Mouse (Mus musculus) hindbrain, embryonic 12.5 days (tissue): ENCODE data around the gene Arfgef2. TPM values are rescaled to one million over a fixed set of nuclear protein-coding genes. Genes with fewer than 3 reads are reported as not detected.
A peak's percentile ranks its signal among the peaks of the same experiment; 100 is the strongest.

Experiments
- ATAC-seq: fragments of 200-750 bp; cut with Nextera tagmentation; 2 replicates; pipeline ENCODE4 v1.8.0; 2017; ENCODE audit warnings: moderate TSS enrichment; ENCODE audit not compliant: low FRiP score
- H3K27ac ChIP-seq: fragments of 300-500 bp; sonication (generic); 2 replicates; pipeline ENCODE4 v1.5.1; 2016; ENCODE audit warnings: mild to moderate bottlenecking
- H3K27me3 ChIP-seq: fragments of 300-500 bp; sonication (generic); 2 replicates; pipeline ENCODE4 v1.6.1; 2016; ENCODE audit warnings: mild to moderate bottlenecking
- H3K36me3 ChIP-seq: fragments of 300-500 bp; sonication (generic); 2 replicates; pipeline ENCODE4 v1.6.1; 2016; ENCODE audit warnings: mild to moderate bottlenecking
- H3K4me1 ChIP-seq: fragments of 300-500 bp; sonication (generic); 2 replicates; pipeline ENCODE4 v1.6.1; 2016
- H3K4me2 ChIP-seq: fragments of 300-500 bp; sonication (generic); replicated peaks from 2 replicates; pipeline ENCODE4 v1.6.1; 2016; ENCODE audit warnings: mild to moderate bottlenecking
- H3K4me3 ChIP-seq: fragments of 300-500 bp; sonication (generic); 2 replicates; pipeline ENCODE4 v1.5.1; 2016; ENCODE audit warnings: mild to moderate bottlenecking
- H3K9ac ChIP-seq: fragments of 300-500 bp; sonication (generic); 2 replicates; pipeline ENCODE4 v1.6.1; 2016; ENCODE audit warnings: mild to moderate bottlenecking, moderate library complexity
- H3K9me3 ChIP-seq: fragments of 300-500 bp; sonication (generic); replicated peaks from 2 replicates; pipeline ENCODE4 v1.6.1; 2016; ENCODE audit warnings: mild to moderate bottlenecking
- WGBS: fragments of 180-500 bp; shearing (Covaris S2); methylation state at CpG from one replicate; pipeline ENCODE4 v1.1.7; 2016; 5-methylcytosine and 5-hydroxymethylcytosine counted together
- polyA plus RNA-seq: library from polyadenylated mRNA; unstranded; fragments of >200 nt; fragmentation: Nextera tagmentation; extraction: Ambion mirVana; gene quantifications from 2 replicates; pipeline ENCODE4 v1.2.1, GENCODE M21; 2016

The Arfgef2 gene
- polyA plus RNA-seq, 1 experiment from 2014 or later: 6.4 TPM

DNA sequence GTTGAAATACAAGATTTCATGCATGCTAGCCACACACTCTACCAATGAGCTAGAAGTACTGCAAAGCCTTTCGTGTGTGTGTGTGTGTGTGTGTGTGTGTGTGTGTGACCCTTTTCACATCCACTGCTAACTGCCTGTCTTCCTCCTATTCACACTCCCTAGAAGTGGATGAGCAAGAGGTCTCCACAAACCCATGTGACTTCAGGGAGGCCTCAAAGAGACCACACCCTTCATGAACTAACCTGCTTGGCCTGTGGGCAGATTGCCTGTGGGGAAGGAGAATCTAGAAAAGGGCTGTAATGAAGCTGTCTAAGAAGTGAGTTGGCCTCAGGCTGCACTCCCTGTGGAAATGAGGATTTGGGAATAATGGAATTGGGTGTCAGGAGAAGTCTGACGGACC is 93.8 kb downstream of the Arfgef2 start:
- 76% methylated on average over 2 of the region's 2 CpGs for WGBS
- H3K4me2 ChIP-seq: no peak overlapping the region
- no peak for ATAC-seq

DNA sequence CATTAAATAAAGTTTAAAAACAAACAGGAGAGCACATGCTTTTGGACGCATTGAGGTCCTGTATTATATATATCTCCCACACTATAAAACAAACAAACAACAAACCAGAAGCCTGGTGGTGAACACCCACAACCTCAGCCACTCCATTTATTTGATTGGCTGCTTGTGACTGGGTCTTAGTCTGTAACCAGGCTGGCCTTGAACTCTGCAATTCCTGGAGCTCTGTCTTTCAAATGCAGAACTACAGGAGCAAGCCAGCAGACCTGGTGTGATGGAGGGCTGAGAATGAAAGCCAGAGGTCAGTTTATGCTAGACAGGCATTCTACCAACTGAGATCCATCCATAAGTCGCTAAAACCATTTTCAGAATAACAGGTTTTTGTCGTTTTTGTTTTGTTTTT is 94.4 kb downstream of the Arfgef2 start:
- H3K4me3 ChIP-seq: no peak overlapping the region
- 79% methylated on average over 3 of the region's 3 CpGs for WGBS
- H3K4me1 ChIP-seq: 0 out of 2 replicates have a peak, but pooled peaks cover 2% of the 10 kb centered on the region
- H3K4me2 ChIP-seq: no peak overlapping the region
- no peaks in the 10 kb centered on the region for H3K27me3 ChIP-seq
- no peak for ATAC-seq
- H3K36me3 ChIP-seq: peaks cover 5% of the 10 kb centered on the region; the same call in 1 of the 2 replicates
- no peak overlapping the region for H3K9ac ChIP-seq
- no peak overlapping the region for H3K27ac ChIP-seq
- no peaks in the 10 kb centered on the region for H3K9me3 ChIP-seq

More for the DNA sequence above, 93.8 kb downstream of the Arfgef2 start:
- H3K4me3 ChIP-seq: no peak overlapping the region
- H3K27me3 ChIP-seq: no peaks in the 10 kb centered on the region
- 0 out of 2 replicates have a peak, but pooled peaks cover 2% of the 10 kb centered on the region for H3K4me1 ChIP-seq
- no peaks in the 10 kb centered on the region for H3K9me3 ChIP-seq
- H3K9ac ChIP-seq: no peak overlapping the region
- no peak overlapping the region for H3K27ac ChIP-seq
- H3K36me3 ChIP-seq: peaks cover 9% of the 10 kb centered on the region

- 86% methylated on average over 8 of the region's 8 CpGs for WGBS
- H3K36me3 ChIP-seq: peaks cover under 1% of the 10 kb centered on the region; the same call in 1 of the 2 replicates
- H3K27ac ChIP-seq: no peak overlapping the region
- H3K4me3 ChIP-seq: no peak overlapping the region
- no peak overlapping the region for H3K4me2 ChIP-seq
- no peaks in the 10 kb centered on the region for H3K27me3 ChIP-seq
- 0 out of 2 replicates have a peak, but pooled peaks cover 2% of the 10 kb centered on the region for H3K4me1 ChIP-seq
- H3K9ac ChIP-seq: no peak overlapping the region
- H3K9me3 ChIP-seq: no peaks in the 10 kb centered on the region
- ATAC-seq: no peak
These were observed 95.6 kb downstream of the Arfgef2 start for GRCm38 (mm10) chr2:166900792-166901505.

DNA sequence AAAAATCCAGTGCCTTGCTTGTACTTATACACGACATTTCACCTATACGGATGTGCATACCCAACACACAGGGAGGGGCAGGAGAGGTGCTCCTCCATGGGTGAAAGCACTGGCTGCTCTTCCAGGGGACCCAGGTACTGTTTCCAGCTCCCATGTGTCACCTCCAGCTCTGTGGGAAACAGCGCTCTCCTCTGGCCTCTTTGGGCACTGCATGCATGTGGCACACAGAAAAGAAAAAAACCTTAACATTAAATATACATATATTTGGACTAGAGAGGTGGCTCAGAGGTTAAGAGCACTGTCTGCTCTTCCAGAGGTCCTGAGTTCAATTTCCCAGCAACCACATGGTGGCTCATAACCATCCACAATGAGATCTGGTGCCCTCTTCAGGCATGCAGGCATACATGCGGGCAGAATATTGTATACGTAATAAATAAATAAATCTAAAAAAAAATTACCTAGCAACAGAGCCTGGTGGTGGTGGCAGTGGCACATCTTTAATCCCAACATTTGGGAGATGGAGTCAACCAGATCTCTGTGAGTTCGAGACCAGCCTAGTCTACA is 98.4 kb downstream of the Arfgef2 start:
- Histone ChIP-seq H3K4me3 (no peak overlapping the region), H3K27me3 (no peaks in the 10 kb centered on the region), H3K4me1 (peaks cover 12% of the 10 kb centered on the region), H3K9me3 (no peaks in the 10 kb centered on the region), H3K36me3 (no peaks in the 10 kb centered on the region), H3K9ac (no peak overlapping the region), H3K4me2 (no peak overlapping the region), H3K27ac (no peak overlapping the region)
- ATAC-seq: no peak
- WGBS: 87% methylated on average over 6 of the region's 6 CpGs

DNA sequence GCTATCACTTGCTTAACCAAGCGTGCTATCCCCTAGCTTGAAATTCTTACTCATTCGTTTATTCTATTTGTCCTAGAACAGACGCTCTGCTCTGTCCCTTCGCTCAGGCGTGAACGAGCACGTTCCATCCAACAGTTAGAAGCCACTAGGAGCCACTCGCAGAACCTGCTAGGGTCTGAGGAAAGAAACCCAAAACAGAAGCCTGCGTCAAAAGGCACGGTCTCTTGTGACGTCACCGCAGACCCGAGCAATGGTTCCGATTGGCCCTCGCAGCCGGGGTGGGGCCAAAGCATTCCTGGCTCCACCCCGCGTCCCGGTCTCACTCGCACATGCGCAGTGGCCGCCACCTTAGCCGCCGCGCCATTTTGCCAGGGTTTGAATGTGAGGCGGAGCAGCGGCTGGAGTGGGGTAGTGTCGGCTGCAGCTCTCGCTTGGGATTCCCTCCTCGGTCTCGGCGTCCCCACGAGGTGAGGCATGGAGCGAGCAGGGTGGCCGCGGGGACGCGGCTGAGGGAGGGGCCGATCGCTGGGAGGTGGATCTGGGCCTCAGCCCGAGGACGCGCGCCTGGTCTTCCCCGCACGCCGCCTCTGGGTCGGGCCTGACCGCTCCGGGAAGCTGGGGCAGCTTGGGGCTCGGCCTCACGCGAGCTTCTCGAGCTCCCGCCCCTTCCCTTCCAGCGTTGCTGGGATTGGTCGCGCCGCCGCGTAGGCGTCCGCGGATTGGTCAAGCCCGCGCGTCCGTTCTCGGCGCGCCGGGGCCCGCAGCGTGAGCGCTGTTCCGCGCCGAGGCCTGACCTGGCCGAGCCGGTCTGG is 100.5 kb downstream of the Arfgef2 start, which contains the start of gene Cse1l:
Gene Cse1l (plus strand): TSS at position 330 of the 812 bp plus-strand sequence.
- peak; percentile 97 for ATAC-seq
- Histone ChIP-seq H3K4me2 (peak within 1 kb of the TSS; percentile 84), H3K9ac (peak within 1 kb of the TSS; percentile 85), H3K4me3 (peak within 1 kb of the TSS; percentile 90), H3K9me3 (no peaks in the 10 kb centered on the region), H3K4me1 (peaks cover 12% of the 10 kb centered on the region), H3K27ac (peak within 1 kb of the TSS; percentile 98), H3K27me3 (no peaks in the 10 kb centered on the region), H3K36me3 (0 out of 2 replicates have a peak, but pooled peaks cover 6% of the 10 kb centered on the region)
- under 1% methylated on average over 80 of the region's 80 CpGs for WGBS

DNA sequence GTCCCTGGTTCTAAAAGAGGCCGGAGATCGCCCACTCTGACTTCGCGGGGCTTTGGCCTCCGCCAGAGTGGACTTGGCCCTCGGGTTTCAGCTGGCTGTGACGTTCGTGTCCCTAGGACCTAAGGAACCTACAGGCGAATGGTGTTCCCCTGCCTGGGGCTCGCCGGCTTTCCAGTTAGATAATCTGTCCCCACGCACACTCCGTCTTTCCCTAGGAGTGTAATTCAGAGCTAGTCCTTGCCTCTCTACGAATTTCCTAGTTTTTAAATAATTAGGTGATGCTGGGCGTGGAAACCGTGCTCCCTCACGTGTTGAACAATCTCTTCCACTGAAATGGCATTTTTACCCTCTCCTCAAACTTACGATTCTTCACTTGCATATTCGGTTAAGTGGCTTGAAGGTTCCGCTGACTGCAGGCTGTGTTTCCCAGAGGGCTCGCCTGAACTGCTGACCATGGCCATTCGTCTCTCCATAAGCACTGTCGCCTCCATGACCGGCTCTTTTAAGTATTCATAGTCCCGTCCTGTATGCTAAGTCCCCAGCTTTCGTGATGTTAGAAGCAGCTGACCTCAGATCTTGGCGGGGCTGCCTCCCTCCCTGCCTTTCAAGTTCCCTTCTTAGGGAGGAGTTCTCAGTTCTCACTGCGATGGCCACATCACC is 101.3 kb downstream of the Arfgef2 start:
- ATAC-seq: no peak; the same call in 1 of the 2 replicates
- under 1% methylated on average over 28 of the region's 28 CpGs for WGBS
- no peaks in the 10 kb centered on the region for H3K27me3 ChIP-seq
- peak overlapping the region; percentile 84 for H3K4me2 ChIP-seq
- H3K36me3 ChIP-seq: 0 out of 2 replicates have a peak, but pooled peaks cover 6% of the 10 kb centered on the region
- H3K9me3 ChIP-seq: no peaks in the 10 kb centered on the region
- peaks cover 12% of the 10 kb centered on the region for H3K4me1 ChIP-seq
- peak overlapping the region; percentile 98 for H3K27ac ChIP-seq
- peak overlapping the region; percentile 85 for H3K9ac ChIP-seq
- peak overlapping the region; percentile 90 for H3K4me3 ChIP-seq

DNA sequence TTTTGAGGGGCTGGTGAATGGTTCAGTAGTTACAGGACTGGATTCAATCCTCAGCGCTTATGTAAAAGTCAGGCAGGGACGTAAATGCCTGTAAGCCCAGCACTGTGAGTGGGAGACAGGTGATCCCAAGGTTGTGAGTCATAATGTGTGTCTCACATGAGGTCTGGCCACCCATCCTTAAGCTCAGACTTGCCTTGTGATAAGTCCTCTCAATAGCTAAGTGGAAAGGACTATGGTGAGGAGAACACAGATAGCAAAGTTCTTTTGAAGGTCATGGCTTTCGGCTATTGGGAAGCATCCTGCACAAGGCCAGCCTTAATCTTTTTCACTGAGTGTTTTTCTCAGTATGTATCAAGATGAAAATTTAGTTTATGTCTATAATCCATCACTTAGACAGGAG is 104.3 kb downstream of the Arfgef2 start:
- Histone ChIP-seq H3K27ac (no peak overlapping the region), H3K4me3 (no peak overlapping the region), H3K9ac (no peak overlapping the region), H3K4me2 (no peak overlapping the region), H3K36me3 (0 out of 2 replicates have a peak, but pooled peaks cover 6% of the 10 kb centered on the region), H3K9me3 (no peaks in the 10 kb centered on the region), H3K27me3 (no peaks in the 10 kb centered on the region), H3K4me1 (peaks cover 12% of the 10 kb centered on the region)
- WGBS: 98% methylated on average over 3 of the region's 3 CpGs
- ATAC-seq: no peak

DNA sequence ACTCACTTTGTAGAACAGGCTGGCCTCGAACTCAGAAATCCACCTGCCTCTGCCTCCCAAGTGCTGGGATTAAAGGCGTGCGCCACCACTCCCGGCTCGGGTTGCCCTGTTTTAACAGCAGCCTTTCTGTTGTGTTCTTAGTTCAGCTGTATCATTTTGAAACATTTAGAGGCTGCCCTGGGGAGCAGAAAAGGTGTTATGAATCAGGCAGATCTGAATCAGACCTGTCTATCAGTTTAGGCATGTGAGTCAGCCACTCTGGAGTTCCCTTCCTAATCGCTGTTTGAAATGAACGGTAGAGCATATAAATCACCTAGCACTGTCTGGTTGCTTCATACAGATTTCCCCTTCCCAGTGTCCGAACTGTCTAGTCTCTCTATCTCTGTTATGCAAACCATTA is 105.1 kb downstream of the Arfgef2 start:
- no peak overlapping the region for H3K4me3 ChIP-seq
- 0 out of 2 replicates have a peak, but pooled peaks cover 6% of the 10 kb centered on the region for H3K36me3 ChIP-seq
- H3K4me1 ChIP-seq: peaks cover 9% of the 10 kb centered on the region
- no peak overlapping the region for H3K27ac ChIP-seq
- H3K9ac ChIP-seq: no peak overlapping the region
- no peak overlapping the region for H3K4me2 ChIP-seq
- ATAC-seq: no peak
- H3K27me3 ChIP-seq: no peaks in the 10 kb centered on the region
- WGBS: 95% methylated on average over 8 of the region's 8 CpGs
- no peaks in the 10 kb centered on the region for H3K9me3 ChIP-seq

DNA sequence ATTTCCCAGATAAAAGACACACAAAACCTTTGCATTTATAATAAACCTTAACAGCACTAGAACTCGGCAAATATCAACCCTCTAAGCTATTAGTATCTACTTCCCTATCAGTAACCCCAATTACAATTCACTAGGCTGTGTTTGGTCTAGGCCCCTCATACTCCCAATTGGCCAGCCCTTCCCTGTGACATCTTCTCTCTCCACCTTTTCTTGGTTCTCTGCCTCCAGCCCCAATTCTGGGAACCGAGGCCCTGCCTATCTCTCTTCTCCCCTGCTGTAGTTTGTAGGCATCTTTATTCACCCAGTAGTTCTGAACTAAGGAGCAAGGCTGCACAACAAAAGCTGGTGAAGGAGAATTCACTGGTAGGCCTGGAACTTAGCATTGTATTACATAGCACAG is 118.6 kb downstream of the Arfgef2 start:
- Histone ChIP-seq H3K27ac (no peak overlapping the region), H3K27me3 (no peaks in the 10 kb centered on the region), H3K4me1 (no peaks in the 10 kb centered on the region), H3K9me3 (no peaks in the 10 kb centered on the region), H3K4me2 (no peak overlapping the region), H3K36me3 (peaks cover 71% of the 10 kb centered on the region), H3K9ac (no peak overlapping the region), H3K4me3 (no peak overlapping the region)
- 87% methylated on average over 2 of the region's 2 CpGs for WGBS
- ATAC-seq: no peak

DNA sequence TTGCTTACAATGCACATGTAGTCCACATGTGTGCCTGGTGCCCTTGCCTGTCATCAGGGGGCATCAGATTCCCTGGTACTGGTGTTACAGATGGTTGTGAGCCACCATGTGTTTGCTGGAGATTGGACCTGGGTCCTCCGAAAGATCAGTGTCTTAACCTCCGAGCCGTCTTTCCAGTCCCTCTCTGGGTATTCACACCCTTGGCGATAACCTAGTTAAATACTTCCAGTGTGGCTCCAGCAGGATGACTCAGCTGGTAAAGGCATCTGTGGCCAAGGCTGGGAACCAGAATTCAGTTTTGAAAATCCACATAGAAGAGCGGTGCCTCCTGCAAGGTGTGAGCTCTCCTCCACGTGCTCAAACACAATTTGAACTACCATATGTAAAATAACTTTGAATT is 128.6 kb downstream of the Arfgef2 start:
- 95% methylated on average over 6 of the region's 6 CpGs for WGBS
- Histone ChIP-seq H3K4me1 (no peaks in the 10 kb centered on the region), H3K4me3 (no peak overlapping the region), H3K4me2 (no peak overlapping the region), H3K27me3 (no peaks in the 10 kb centered on the region), H3K9ac (no peak overlapping the region), H3K27ac (no peak overlapping the region), H3K9me3 (no peaks in the 10 kb centered on the region), H3K36me3 (peaks cover 85% of the 10 kb centered on the region)
- no peak for ATAC-seq

DNA sequence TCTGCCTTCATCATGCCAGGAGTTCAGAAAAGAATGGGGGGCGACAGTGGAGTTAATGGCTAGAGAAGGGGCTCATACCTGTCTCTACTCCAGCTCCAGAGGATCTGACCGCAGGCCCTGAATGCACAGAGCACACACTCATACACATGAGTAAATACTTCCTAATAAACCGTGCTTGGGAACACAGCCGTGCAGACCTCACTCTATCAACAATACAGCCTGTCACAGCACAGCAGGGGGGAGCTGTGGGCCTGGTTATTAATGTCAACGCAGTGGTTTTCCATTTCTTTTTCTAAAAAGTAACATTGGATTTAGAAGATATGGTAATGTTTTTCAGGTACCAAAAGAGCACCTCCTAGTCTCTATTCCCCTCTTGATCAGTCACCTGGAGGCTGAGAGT is 129.0 kb downstream of the Arfgef2 start:
- Histone ChIP-seq H3K4me1 (no peaks in the 10 kb centered on the region), H3K27ac (no peak overlapping the region), H3K9ac (no peak overlapping the region), H3K27me3 (no peaks in the 10 kb centered on the region), H3K36me3 (peaks cover 85% of the 10 kb centered on the region), H3K4me3 (no peak overlapping the region), H3K9me3 (no peaks in the 10 kb centered on the region), H3K4me2 (no peak overlapping the region)
- WGBS: 68% methylated on average over 5 of the region's 5 CpGs
- ATAC-seq: no peak

DNA sequence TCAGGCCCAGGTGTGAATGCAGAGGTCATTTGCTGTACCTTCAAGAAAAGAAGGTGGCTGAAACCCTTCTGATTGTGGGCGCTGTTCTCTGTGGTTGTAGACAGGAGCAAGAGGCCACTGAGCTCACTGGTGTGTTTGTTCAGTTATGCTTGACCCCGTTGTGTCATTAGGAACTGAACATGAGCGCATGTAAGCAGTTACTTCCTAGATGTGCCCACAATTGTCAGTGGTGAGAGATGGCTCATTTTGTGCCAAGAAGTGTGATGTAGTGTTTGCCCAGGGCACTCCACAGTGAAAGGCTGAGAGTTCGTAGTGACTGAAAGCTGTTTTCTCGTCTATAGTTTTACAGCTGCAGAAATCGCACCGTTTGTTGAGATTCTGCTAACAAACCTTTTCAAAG is 130.2 kb downstream of the Arfgef2 start:
- H3K4me2 ChIP-seq: no peak overlapping the region
- H3K36me3 ChIP-seq: peaks cover 84% of the 10 kb centered on the region
- H3K9ac ChIP-seq: no peak overlapping the region
- H3K4me1 ChIP-seq: no peaks in the 10 kb centered on the region
- ATAC-seq: no peak
- H3K9me3 ChIP-seq: no peaks in the 10 kb centered on the region
- H3K27ac ChIP-seq: no peak overlapping the region
- no peaks in the 10 kb centered on the region for H3K27me3 ChIP-seq
- 93% methylated on average over 7 of the region's 7 CpGs for WGBS
- H3K4me3 ChIP-seq: no peak overlapping the region
